Mouse (Mus musculus) T-helper 1 cell (primary cell): ENCODE data around the gene Psmc3.
"Not testable (repeated sequence)": the region's sequence is repeated elsewhere in the genome, so short reads cannot be mapped to it uniquely, and the experiment has no call there.

Experiments
- in situ Hi-C: fragments of 300-600 bp; cut with MboI, MseI; formaldehyde crosslinking; loops from one replicate; pipeline ENCODE4 v1.15.1; 2025; ENCODE audit warnings: high pct_unique_total_duplicates

Gene Psmc3

DNA sequence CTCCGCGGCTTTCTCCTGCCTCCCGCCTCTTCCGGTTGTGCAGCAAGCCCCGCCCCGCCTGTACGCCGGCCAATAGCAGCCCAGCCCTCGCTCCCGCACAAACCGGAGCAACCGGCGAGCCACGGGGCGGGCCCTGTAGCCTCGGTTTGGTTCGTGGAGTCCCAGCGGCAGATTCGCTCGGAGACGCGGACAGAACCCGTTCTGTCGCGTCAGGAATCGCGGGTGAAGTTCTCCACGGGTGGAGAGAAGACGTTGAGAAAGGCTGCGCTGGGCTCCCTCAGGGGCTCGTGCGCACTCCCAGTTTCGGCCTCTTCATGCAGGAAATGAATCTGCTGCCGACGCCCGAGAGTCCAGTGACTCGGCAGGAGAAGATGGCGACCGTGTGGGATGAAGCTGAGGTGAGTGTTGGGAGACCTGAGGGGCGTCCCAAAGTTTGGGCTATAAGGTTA, at the start of gene Psmc3:
TSS of gene Psmc3 (plus strand) at position 76 of the 449 bp plus-strand sequence.
- in situ Hi-C loops: no loop called here

DNA sequence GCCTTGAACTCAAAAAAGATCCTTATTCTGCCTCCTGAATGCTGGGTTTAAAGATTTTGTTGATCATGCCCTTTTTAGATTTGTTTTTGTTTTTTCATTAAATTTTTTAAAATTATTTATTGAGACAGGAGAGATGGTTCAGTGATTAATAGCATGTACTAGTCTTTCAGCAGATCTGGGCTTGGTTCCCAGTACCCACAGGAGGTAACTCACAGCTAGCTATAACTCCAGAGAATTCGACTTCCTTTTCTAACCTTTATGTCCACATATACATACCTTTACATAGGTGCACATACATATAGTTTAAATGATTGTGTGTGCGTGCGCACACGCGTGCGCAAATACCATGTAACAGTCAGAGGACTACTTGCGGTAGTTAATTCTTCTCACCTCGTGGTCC, 45.3 kb upstream of the Psmc3 start:
- in situ Hi-C loops: loop anchor here (5.0 kb wide), 1 partner anchor 316 kb away; no protein-coding TSS in a partner anchor

DNA sequence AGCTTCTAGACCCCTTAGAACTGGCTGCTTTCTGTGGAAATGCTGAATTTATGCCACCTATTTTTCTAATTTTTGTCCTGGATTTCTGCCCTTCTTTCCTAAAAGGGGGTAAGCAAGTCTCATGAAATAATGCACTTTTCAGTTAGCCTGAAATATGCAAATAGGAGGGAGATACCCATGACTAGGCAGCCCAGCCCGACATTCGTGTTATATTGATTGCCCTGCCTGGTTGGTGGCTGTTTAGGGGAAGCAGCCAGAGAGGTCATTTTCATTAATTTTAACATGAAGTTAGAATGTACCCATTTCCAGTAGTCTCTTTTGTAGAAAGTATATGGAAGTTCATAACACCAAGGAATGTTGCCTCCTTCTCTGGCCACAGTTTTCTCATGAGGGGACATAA, 39.9 kb upstream of the Psmc3 start:
- in situ Hi-C loops: no loop called here

DNA sequence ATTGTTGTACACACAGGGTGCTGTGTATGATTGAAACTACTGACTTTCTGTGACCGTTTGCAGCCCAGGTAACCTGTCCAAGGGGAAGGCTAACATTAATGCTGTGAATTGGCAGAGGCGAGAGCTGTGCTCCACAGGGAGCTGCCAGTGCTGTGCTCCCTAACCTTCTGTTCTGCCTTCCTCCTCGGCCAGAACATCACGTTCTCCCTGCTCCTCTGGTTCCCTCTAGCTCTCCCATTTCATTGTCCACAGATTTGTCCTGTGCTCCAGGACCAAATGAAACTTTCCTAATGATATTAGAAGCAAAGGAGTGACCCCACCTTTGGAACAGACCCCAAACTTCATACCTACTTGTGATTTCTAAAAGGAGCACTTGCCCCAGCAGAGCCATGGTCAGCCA, 38.4 kb upstream of the Psmc3 start:
- in situ Hi-C loops: no loop called here

DNA sequence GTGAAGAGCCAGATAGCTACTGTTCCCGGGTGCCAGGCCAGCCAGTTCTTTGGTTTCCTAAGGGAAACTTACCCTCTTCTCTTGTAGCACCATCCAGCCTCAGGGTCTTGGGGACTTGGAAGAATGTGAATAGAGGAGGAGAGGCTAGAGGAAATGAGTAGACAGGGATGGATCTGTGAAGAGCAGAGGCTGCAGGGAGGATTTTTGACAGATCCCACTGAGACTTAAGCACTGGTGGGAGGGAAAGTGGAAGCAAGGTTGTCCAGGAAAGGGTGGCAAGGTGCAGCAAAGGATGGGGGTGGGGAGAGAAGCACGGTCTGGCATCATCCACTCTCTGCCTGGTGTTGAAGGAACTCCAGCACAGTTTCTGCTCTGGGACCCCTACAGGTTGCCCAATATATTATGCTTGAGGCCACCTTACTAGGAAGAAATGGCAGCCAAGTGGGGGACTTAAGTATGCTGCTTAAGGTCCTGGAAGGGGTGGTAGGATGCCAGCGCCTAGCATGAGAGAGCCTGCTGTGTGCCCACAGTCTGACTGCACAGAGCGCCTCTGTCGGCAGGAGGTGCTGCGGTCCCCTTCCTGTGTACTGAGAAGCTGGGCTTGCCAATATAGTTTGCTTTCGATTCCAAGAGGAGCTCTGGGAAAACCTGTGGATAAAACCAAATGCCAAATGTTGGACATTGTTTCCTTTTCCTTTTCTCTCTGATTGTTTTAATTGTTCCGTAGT, 35.6 kb upstream of the Psmc3 start:
- in situ Hi-C loops: no loop called here

DNA sequence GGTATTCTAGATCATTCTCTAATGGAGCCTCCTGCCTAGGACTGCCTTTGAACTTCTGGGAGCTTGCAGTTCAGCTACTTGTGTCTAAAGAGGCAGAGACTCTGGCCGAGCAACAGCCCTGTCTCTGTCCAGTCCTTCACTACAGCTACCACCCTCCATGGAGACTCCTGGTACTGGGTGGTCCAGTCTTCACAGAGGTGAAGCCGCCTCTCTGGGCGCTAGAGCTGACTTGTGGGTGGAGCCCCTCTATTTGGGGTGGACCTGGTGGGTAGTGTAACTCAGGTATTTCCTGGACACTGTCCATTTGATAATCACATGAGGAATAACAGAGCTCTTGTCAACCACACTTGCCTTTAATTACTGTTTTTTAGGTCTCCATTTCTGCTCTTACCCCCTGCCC, 33.9 kb upstream of the Psmc3 start:
- in situ Hi-C loops: no loop called here

DNA sequence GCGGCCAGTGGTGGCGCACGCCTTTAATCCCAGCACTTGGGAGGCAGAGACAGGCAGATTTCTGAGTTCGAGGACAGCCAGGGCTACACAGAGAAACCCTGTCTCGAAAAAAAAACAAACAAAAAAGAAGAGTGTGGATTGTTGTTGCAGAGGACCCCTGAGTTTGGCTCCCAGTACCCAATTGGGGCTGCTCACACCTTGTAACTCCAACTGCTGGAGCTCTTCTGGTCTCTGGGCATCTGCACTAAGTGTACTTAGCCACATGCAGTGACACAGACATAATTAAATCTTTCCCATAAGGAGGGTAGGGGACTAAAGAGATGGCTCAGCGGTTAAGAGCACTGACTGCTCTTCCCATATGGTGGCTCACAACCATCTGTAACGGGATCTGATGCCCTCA, 31.5 kb upstream of the Psmc3 start:
- in situ Hi-C loops: not testable (repeated sequence)

DNA sequence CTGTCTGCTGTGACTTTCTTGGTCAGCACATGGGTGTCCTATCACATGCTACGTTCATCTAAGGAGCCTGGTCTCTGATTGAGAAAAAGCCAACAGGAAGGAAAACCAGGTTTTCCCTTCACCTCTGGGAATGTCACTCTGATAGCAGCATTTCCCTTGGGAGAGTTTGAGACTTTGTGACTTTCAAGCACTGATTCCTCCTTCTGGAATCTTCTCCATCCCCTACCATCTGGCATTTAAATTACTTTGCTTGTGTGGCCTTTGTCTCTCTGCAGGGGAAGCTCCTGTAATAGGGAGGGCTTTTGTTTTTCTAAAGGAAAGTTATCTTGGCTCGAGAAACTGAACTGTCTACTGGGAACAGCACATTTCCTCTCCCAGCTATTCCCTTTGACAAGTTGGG, 30.7 kb upstream of the Psmc3 start:
- in situ Hi-C loops: no loop called here

DNA sequence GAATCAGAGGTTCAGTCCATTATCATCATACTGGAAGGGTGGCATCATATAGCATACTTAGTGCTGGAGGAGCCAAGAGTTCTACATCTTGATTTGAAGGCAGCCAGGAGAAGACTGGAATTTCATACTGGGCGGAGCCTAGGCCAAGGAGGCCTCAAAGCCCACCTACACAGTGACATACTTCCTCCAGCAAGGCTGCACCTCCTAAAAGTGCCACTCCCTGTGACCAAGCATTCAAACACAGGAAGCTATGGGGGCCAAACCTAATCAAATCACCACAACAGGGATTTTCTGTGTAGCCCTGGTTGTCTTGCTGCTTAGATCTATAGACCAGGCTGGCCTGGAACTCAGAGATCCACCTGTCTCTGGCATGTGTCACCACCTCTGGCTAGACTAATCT, 29.9 kb upstream of the Psmc3 start:
- in situ Hi-C loops: no loop called here

DNA sequence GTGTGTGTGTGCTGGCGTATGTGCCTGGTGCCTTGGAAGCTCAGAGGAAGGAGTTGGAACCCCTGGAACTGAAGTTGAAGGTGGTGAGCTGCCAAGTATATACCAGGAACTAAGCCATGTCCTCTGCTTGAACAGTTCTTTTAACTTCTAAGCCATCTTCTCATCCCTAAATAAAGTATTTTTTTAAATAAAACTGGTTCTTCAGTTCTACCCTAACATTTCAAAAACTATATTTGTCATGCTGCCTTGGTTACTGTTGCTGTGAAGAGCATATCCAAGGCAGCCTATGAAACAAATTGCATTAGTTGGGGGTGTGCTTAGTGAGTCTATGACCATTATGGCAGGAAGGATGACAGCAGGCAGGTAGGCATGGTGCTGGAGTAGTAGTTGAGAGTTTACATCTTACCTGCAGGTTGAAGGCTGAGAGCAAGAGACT, 28.7 kb upstream of the Psmc3 start:
- in situ Hi-C loops: no loop called here

DNA sequence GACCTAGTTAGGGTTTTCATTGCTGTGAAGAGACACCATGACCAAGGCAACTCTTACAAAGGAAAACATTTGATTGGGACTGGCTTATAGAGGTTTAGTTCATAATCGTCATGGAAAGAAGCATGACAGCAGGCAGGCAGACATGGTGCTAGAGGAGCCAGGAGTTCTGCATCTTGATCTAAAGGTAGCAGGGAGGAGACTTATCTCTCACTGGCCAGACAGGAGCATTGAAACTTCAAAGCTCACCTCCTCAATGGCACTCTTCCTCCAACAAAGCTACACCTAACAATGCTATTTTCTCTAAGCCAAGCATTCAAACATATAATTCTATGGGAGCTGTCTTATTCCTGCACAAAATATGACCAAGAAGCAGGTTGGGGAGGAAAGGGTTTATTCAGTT, 27.3 kb upstream of the Psmc3 start:
- in situ Hi-C loops: no loop called here

DNA sequence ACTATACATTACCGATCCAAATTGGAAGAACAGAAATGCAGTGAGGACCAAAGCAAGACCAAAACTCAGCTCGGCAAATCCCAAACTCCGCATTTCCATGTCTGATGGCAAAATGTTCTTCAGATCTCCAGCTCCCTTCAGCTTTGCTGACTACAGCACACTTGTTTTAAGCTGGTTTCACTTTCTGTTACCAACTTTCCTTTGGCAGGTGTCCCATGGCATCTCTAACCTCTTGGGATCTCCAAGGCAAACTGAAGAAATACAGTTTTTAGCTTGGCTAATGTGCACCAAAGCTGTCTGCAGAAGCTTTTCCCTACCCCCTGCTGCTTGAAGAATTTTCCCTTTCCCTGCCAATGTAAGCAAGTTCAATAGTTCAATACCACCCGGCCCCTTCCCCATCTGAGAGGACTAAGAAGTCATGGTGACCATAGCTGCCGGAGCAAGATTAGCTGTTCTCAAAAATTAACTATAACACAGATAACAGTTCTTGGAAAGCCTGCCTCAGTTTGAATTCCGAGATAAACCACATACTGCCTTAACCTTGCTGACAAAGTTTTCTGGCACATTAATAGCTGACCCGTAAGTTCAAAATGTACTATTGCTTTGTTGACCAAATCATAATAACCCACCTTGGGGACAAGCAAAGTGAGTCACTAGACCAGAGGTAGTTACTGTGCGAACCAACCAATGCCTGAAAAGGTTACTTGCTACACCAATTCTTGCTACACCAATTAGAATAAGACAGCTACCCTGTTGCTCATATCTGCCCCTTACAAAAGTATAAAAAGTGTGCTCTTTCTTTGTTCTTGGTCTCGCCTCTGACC, 26.2 kb upstream of the Psmc3 start:
- in situ Hi-C loops: no loop called here

DNA sequence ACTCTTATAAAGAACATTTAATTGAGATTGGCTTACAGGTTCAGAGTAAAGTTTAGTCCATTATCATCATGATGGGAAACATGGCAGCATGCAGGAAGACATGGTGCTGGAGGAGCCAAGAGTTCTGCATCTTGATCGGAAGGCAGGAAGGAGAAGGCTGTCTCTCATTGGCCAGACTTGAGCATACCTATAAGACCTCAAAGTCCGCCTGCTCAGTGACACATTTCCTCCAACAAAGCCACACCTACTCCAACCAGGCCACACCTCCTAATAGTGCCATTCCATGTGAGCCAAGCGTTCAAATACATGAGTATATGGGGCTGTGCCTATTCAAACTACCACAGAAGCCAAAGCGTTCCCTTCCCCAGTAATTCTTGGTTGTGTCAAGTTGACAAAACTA, 22.6 kb upstream of the Psmc3 start:
- in situ Hi-C loops: no loop called here

DNA sequence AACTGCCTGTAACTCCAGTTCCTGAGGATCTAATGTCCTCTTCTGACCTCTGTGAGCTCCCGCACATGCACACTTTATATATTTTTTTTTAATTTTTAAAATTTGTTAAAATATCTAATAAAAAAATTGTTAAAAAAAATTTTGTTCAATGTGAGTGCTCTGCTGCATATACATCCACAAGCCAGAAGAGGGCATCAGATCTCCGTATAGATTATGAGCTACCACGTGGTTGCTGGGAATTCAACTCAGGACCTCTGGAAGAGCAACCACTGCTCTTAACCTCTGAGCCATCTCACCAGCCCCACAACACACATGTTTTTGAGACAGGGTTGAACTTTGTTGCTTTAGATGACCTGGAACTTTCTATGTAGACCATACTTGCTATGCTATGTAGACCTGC, 20.8 kb upstream of the Psmc3 start:
- in situ Hi-C loops: no loop called here

DNA sequence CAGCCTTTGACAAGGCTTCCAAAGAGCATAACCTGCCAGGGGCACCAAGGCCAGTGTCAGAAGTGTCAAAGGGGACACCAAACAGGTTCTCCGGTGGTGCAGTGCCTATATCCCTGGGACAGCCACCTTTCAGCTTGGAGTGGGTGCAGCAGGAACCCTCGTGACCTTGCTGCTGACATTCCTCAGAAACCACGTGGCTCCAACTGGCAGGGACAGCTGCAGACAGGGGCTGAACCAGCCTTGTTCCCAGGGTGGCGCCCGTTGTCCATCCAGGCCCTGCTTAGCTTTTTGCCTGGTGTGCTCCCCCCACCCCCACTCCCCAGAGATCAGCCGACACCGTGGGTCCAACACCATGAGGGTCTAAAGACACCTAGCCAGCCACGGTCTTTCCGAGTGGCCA, 18.4 kb upstream of the Psmc3 start, which contains the start of gene Rapsn:
TSS of gene Rapsn (plus strand) at position 236 of the 400 bp plus-strand sequence.
- in situ Hi-C loops: loop anchor here (5.0 kb wide), 1 partner anchor 62 kb away; no protein-coding TSS in a partner anchor

DNA sequence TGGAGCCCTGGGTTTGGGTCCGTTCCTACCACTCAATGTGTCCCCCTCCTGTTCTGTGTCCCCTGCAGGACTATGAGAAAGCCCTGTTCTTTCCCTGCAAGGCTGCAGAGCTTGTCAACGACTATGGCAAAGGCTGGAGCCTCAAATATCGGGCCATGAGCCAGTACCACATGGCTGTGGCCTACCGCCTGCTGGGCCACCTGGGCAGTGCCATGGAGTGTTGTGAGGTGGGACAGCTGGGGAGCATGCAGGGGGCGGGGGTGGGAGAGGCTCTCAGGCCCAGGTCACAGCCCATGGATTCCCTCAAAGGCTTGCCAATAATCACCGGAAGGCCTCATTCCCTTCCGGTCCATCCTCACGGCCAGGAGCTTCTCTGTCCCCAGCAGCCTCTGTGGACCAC, 12.0 kb upstream of the Psmc3 start:
- in situ Hi-C loops: no loop called here

DNA sequence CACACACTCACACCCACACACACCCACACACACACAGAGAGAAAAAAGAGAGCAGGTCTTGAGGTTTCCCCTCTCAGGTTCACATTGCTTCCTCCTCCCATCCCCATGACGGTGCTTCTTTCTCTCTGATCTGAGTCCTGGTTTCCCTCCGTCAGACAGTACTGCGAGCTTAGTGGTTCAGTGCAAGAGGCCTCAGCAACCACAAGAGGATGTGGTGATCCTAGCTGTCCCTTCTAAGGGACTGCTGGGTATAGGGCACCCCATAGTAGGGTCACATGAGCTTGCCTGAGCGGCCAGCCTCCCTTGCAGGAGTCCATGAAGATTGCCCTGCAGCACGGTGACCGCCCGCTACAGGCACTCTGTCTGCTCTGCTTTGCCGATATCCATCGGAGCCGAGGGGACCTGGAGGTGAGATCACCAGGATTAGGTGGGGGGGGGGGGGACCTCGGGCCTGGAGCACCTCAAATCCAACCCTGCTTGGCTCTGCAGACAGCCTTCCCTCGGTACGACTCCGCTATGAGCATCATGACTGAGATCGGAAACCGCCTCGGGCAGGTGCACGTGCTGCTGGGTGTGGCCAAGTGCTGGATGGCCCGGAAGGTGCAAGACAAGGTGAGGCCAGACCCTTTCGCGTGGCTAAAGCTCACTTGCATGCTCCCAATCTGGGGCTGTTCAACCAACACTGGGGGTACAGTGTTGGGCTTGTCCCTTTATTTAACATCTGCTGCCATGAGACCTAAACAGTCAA, 11.0 kb upstream of the Psmc3 start:
- in situ Hi-C loops: no loop called here

DNA sequence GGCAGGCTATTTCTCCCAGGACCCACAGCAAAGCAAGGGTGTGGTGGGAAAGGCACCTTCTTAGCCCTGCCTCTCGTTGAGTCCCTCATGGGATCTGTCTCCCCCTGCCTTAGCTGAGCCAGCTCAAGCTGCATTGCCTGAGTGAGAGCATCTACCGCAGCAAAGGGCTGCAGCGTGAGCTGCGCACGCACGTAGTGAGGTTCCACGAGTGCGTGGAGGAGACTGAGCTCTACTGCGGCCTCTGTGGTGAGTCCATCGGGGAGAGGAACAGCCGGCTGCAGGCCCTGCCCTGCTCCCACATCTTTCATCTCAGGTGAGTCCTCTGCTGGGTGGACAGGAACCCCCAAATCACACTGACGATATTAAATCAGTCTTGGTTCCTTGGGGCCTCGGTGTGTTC, 9.1 kb upstream of the Psmc3 start:
- in situ Hi-C loops: no loop called here

DNA sequence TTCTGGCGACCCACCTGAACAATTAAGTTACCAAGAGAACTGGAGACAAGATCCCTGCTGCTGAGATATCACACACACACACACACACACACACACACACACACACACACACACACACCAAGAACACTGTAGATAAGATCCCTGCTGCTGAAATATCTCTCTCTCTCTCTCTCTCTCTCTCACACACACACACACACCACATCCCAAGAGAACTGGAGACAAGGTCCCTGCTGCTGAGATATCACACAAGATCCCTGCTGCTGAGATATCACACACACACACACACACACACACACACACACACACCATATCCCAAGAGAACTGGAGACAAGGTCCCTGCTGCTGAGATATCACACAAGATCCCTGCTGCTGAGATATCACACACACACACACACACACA, 8.0 kb upstream of the Psmc3 start:
- in situ Hi-C loops: not testable (repeated sequence)

DNA sequence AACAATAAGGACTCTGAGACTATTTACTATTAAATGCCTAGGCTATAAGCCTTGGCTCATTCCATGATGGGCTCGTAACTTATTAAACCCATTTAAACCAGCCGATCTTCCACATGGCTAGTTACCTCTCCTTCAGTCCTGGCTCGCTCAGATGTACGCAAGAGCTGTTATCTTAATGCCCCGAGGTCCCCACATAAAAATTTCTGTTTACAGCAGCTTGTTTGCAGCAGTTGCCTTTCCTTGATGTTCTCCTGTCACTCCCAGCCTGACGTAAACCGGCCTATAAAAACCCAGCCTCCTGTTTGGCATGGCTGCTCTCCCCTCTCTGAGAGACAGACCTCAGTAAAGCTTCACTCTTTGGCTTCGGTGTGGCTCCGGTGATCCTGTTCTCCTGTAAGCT, 6.5 kb upstream of the Psmc3 start:
- in situ Hi-C loops: no loop called here

DNA sequence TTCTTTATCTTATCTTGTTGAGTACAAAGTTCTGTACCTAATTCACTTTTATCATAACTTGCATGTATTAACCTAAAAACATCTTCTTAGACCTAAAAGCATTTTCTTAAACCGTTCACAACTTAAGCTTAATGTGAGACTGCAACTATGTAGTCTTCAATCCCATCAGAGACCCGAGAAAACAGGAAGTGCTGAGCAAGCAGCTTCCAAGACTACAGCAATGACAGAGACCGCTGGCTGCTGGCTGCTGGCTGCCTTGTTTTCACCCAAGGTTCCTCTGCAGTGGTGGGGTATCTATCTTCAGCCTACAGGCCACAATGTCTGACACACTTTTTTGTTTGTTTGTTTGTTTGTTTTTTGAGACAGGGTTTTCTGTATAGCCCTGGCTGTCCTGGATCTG, 1.9 kb upstream of the Psmc3 start:
- in situ Hi-C loops: no loop called here

DNA sequence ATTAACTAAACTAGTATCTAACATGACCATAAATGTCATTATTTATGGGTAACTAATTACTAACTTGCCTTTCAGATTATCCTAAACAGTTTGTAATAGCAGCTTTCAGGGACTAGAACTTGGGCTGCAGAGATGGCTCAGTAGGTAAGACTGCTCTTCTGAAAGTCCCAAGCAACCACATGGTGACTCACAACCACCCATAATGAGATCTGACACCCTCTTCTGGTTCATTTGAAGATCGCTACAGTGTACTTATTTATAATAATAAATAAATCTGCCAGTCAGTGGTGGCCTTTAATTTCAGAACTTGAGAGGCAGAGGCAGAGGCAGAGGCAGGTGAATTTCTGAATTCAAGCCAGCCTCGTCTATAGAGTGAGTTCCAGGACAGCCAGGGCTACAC, 1.1 kb upstream of the Psmc3 start:
- in situ Hi-C loops: no loop called here
